Mouse (Mus musculus) G1E (cell line): ENCODE results near the gene Fastkd5. TPM values are rescaled to one million over a fixed set of nuclear protein-coding genes. Genes with fewer than 3 reads are reported as not detected.
"Not testable (repeated sequence)": the region's sequence is repeated elsewhere in the genome, so short reads cannot be mapped to it uniquely, and the experiment has no call there.

Experiments
- ATAC-seq: 2 replicates; pipeline ENCODE4 v1.8.0; 2016; ENCODE audit warnings: mild to moderate bottlenecking; ENCODE audit not compliant: insufficient number of reproducible peaks, poor library complexity, low FRiP score, severe bottlenecking; ENCODE audit errors: extremely low read depth
- DNase-seq: peaks from one replicate; pipeline ENCODE4 v3.0.0; 2012; ENCODE audit warnings: low spot score
- H3K27me3 ChIP-seq: 2 replicates; pipeline ENCODE4 v1.6.1; 2012; ENCODE audit warnings: mild to moderate bottlenecking, low read length, inconsistent platforms; ENCODE audit not compliant: insufficient read depth
- H3K36me3 ChIP-seq: replicated peaks from 2 replicates; pipeline ENCODE3; 2012; ENCODE audit warnings: mild to moderate bottlenecking, inconsistent platforms
- H3K4me1 ChIP-seq: 2 replicates; pipeline ENCODE4 v1.6.1; 2012; ENCODE audit warnings: low read depth, low read length, inconsistent platforms, mixed read lengths; ENCODE audit not compliant: insufficient read depth
- H3K4me3 ChIP-seq: 2 replicates; pipeline ENCODE4 v1.5.1; 2012; ENCODE audit warnings: low read depth, mild to moderate bottlenecking, inconsistent platforms, low read length, moderate library complexity, mixed read lengths
- H3K9me3 ChIP-seq: replicated peaks from 2 replicates; pipeline ENCODE4 v1.6.1; 2012; ENCODE audit warnings: inconsistent platforms
- CTCF ChIP-seq: IDR thresholded peaks from 2 replicates; pipeline ENCODE4 v1.5.1; 2012; ENCODE audit warnings: low read depth, low read length, inconsistent platforms, mixed read lengths
- GATA1 ChIP-seq: IDR thresholded peaks from 2 replicates; pipeline ENCODE4 v1.6.1; 2012; ENCODE audit warnings: borderline replicate concordance, low read length, inconsistent platforms, mixed read lengths
- GATA2 ChIP-seq: IDR thresholded peaks from 2 replicates; pipeline ENCODE4 v1.6.1; 2012; ENCODE audit warnings: low read depth, low read length, inconsistent platforms, borderline replicate concordance
- POLR2AphosphoS5 ChIP-seq: IDR thresholded peaks from 2 replicates; pipeline ENCODE4 v1.6.1; 2012; ENCODE audit warnings: low read depth, low read length, inconsistent platforms; ENCODE audit not compliant: insufficient replicate concordance
- TAL1 ChIP-seq: conservative IDR thresholded peaks from 2 replicates; pipeline ENCODE4 v1.6.1; 2012; ENCODE audit warnings: low read depth, low read length, inconsistent platforms, mixed read lengths
- polyA plus RNA-seq: library from polyadenylated mRNA; stranded (reverse); fragments of >175 nt; gene quantifications from 2 replicates; pipeline ENCODE4 v1.2.3, GENCODE M21; 2012
- total RNA-seq, 2 experiments: library from RNA; stranded (forward) in 1 of 2; stranded (reverse) in 1 of 2; fragments of 200-1000 nt in 1 of 2; fragments of >200 nt in 1 of 2; fragmentation: Nextera tagmentation in 1 of 2; gene quantifications; 2 replicates each; pipeline ENCODE4 v1.2.3; 2014 to 2017

Gene Fastkd5
- total and polyA plus RNA-seq, 3 experiments = 1.3 to 29.9 (median 20.5) TPM

DNA sequence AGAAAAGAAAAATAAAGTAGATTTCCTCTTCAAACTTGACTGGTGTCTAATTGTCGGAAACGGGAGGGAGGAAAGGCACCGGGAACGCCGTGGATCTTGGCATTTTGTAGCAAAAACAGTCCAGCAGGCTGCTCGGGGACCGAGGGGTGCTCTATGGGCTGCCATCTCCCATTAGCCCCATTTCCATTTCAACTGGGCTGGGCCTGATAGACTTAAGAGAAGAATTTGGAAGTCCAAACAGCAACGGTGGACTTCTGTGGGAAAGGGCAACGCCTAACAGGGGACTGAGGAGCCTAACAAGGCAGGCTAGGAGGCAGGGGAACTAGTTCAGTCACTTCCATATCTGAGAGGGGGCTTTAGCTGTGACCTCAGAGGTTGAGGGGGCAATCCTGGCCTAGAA, 52.8 kb downstream of the Fastkd5 start:
- no peak for DNase-seq
- TF ChIP-seq GATA1 = no peak
- no peak for TF ChIP-seq CTCF
- TF ChIP-seq GATA2 = no peak
- no peak for TF ChIP-seq POLR2AphosphoS5
- no peak for TF ChIP-seq TAL1
- H3K27me3 ChIP-seq = peaks cover 73% of the 10 kb centered on the region

DNA sequence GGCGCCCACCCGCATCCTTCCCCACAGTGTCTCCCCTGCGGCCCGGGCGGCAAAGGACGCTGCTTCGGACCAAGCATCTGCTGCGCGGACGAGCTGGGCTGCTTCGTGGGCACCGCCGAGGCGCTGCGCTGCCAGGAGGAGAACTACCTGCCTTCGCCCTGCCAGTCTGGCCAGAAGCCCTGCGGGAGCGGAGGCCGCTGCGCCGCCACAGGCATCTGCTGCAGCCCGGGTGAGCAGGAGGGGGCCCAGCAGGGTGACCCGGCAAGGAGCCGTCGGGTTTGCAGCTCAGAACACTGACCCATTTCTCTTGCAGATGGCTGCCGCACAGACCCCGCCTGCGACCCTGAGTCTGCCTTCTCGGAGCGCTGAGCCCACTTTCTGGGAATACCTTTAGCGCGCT, 53.3 kb downstream of the Fastkd5 start:
- not testable (repeated sequence) for H3K36me3 ChIP-seq, DNase-seq, ATAC-seq, H3K4me3 ChIP-seq, H3K9me3 ChIP-seq
- H3K27me3 ChIP-seq = peaks cover 69% of the 10 kb centered on the region
- peaks cover 13% of the 10 kb centered on the region for H3K4me1 ChIP-seq

More for the DNA sequence above, 52.8 kb downstream of the Fastkd5 start:
- no peaks in the 10 kb centered on the region for H3K9me3 ChIP-seq
- H3K4me3 ChIP-seq = no peak overlapping the region
- H3K36me3 ChIP-seq = no peaks in the 10 kb centered on the region
- H3K4me1 ChIP-seq = peaks cover 13% of the 10 kb centered on the region
- ATAC-seq = no peak

DNA sequence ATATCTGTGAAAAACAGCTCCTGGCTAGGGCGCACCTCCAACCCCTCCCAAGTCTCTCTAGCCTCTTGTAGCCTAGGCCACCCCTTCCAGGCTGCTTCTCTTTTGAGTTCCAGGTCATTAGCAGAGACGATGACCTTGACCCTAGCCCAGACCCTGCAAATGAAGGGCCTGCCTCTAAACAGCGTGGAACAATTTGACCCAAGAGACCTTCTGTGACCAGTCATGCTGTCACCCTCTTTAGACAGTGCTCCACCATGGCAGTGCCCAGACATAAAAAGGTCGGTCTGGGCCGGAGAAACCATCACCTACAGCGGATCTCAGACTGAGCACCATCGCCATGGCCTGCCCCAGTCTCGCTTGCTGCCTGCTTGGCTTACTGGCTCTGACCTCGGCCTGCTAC, 54.0 kb downstream of the Fastkd5 start, which contains the start of gene Oxt:
Gene Oxt, plus strand, starts transcription at position 301 of the 400 bp plus-strand sequence.
- no peak for TF ChIP-seq GATA2
- TF ChIP-seq GATA1 = no peak
- TF ChIP-seq CTCF = no peak
- no peak for TF ChIP-seq POLR2AphosphoS5
- no peak for TF ChIP-seq TAL1
- Histone ChIP-seq H3K4me1 (peaks cover 13% of the 10 kb centered on the region), H3K4me3 (no peak within 1 kb of the TSS), H3K36me3 (no peaks in the 10 kb centered on the region), H3K27me3 (peaks cover 64% of the 10 kb centered on the region), H3K9me3 (no peaks in the 10 kb centered on the region)
- DNase-seq (no peak), ATAC-seq (no peak)

DNA sequence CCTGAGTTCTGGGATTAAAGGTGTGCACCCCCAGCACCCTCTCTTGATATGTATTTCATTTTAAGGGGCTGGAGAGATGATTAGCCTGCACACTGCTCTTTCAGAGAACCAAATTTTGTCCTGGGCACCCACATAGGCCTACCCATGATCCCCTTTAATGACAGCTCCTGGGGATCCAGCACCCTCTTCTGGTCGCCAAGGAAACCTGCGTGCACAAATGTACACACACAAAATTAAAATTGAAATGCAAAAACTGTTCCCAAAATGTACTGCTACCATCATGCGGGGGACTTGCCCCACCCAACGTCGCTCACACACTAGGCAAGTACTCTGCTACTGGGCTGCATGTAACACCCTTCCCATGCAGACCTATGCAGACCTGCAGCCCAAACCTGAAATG, 54.9 kb downstream of the Fastkd5 start:
- H3K4me1 ChIP-seq = peaks cover 11% of the 10 kb centered on the region
- H3K9me3 ChIP-seq = no peaks in the 10 kb centered on the region
- H3K4me3 ChIP-seq = no peak overlapping the region
- no peak for TF ChIP-seq POLR2AphosphoS5
- TF ChIP-seq TAL1 = no peak
- no peak for TF ChIP-seq GATA1
- no peak for TF ChIP-seq GATA2
- no peak for TF ChIP-seq CTCF
- ATAC-seq (no peak), DNase-seq (no peak)
- no peaks in the 10 kb centered on the region for H3K36me3 ChIP-seq
- H3K27me3 ChIP-seq = peaks cover 58% of the 10 kb centered on the region

DNA sequence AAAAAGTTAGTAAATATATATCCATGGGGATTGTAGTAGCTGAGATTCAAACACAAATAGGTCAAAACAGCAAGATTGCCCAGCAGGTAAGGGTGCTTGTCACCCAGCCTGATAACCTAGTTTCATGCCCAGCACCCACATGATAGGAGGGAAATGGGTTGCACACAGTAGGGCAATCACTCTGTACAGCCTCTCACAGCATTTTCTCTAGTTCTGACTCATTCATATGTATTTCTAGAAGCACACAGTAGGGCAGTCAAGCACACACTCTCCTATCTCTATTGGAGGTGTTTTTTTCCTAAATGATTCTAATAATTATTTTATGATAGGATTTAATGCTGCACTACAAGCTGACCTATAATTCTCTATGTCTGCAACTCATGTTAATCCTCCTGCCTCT, 59.9 kb downstream of the Fastkd5 start:
- DNase-seq (no peak), ATAC-seq (no peak)
- Histone ChIP-seq H3K4me3 (no peak overlapping the region), H3K4me1 (peaks cover 14% of the 10 kb centered on the region), H3K36me3 (peaks cover 30% of the 10 kb centered on the region), H3K27me3 (peaks cover 19% of the 10 kb centered on the region), H3K9me3 (no peaks in the 10 kb centered on the region)
- TF ChIP-seq GATA2 (no peak), TAL1 (no peak), CTCF (no peak), POLR2AphosphoS5 (no peak), GATA1 (no peak)

DNA sequence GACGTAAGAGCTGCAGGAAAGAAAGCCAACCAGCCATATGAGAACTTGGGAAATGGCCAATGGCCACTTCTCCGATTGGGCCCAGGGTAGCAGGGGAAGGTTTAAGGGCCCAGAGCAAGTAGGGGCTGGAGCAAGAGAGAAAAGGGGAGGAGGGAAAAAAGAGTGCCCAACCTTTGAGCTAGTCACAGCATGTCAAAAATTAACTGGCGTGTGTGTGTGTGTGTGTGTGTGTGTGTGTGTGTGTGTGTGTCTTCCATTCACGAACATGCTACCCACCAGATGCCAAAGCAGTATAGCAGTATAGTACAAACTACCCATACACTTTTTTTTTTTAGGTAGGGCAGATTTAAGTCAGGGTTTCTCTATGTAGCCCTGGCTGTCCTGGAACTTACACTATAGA, 60.9 kb downstream of the Fastkd5 start:
- peaks cover 23% of the 10 kb centered on the region for H3K4me1 ChIP-seq
- DNase-seq (no peak), ATAC-seq (no peak)
- peaks cover 36% of the 10 kb centered on the region for H3K36me3 ChIP-seq
- TF ChIP-seq TAL1 (no peak), POLR2AphosphoS5 (no peak), CTCF (no peak), GATA2 (no peak), GATA1 (no peak)
- no peaks in the 10 kb centered on the region for H3K9me3 ChIP-seq
- peaks cover 16% of the 10 kb centered on the region for H3K27me3 ChIP-seq
- H3K4me3 ChIP-seq = no peak overlapping the region

DNA sequence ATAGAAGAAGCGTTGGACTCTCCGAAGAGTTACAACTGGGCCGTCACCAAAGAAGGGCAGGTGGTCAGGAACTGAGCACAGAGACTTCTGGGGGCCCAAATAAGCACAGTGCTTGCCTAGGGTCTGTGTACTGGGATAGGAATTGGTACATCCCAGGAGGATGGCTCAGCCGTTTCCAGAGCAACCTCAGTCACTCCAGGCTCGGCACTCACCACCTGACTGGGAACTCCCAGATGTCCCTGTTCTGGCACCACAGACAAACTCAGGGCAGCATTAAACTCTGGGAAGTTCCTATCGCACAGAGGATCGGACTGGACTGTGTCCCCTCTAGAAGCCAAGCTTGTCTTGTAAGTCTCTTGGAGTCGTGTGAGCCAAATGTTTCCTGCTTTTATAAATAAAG, 64.8 kb downstream of the Fastkd5 start:
- Histone ChIP-seq H3K9me3 (no peaks in the 10 kb centered on the region), H3K27me3 (no peaks in the 10 kb centered on the region), H3K4me1 (peaks cover 33% of the 10 kb centered on the region), H3K4me3 (peak overlapping the region; percentile 97; the same call in 1 of the 2 replicates), H3K36me3 (peaks cover 39% of the 10 kb centered on the region)
- TF ChIP-seq GATA1 (no peak), GATA2 (no peak), POLR2AphosphoS5 (no peak), CTCF (no peak), TAL1 (no peak)
- no peak for ATAC-seq
- no peak for DNase-seq
